In the genomic region with DNA sequence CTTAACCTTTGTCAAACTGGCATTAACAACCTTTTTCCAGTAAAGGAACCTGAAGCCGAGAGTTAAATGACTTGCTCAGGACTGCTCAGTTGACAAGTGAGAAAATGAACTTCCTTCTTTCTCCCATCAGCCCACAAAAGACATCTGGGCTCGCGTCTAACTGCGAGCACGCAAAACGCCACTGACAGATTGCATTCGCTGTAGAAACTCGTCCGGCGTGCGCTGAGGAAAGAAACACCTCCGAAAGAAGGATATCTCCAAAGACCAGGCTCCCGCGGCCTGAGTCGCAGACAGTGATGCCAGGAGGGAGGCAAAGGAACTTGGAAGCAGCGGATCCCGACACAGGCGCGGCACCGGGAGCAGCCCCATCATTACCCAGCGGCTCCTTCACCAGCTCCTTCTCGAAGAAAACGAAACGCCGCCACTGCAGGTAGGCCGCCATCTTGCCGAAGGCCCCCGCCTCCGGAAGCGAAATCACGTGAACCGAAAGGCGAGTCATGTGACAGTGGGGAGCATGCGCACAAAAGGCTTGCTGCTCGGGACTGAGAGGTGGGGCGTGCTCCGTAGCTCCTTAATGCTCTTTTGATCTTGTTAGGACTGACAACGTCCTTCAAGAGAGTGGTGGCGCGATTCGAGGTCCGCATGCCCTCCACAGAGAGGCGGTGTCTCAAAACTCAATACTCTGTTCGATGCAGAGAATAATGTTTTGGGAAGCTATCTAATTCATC, we compare ENCODE assay signal across 7 mouse cellular contexts. TPM values are rescaled to one million over a fixed set of nuclear protein-coding genes. Genes with fewer than 3 reads are reported as not detected.
DNase-seq lines count a peak whose midpoint lies in the region; ATAC-seq lines count a peak whose summit lies in the region.

A gene (minus strand): TSS at position 481 of the 728 bp plus-strand sequence.

- peak; percentile 95 for ATAC-seq in intestine, embryonic 15.5 days

- intact Hi-C loops in gastrocnemius, postnatal 36 days (cut with DNase I) = no loop called here
- intact Hi-C loops in left cerebral cortex, postnatal 25 days (cut with DNase I) = no loop called here

- H3K4me2 ChIP-seq in intestine, embryonic 15.5 days (replicated peaks) = peak within 1 kb of the TSS; percentile 63

- H3K4me1 ChIP-seq in intestine, embryonic 15.5 days (replicated peaks) = peaks cover 8% of the 10 kb centered on the region
- H3K4me1 ChIP-seq in midbrain, embryonic 10.5 days = peaks cover 8% of the 10 kb centered on the region

- H3K27ac ChIP-seq in intestine, embryonic 15.5 days = peak within 1 kb of the TSS; percentile 75
- H3K27ac ChIP-seq in midbrain, embryonic 10.5 days (replicated peaks) = peak within 1 kb of the TSS; percentile 85

- under 1% methylated on average over 44 of the region's 44 CpGs for WGBS in intestine, embryonic 15.5 days
- under 1% methylated on average over 44 of the region's 44 CpGs for WGBS in midbrain, embryonic 10.5 days

- peak; percentile 96 for DNase-seq in adrenal gland, adult 2 months
- peak; percentile 95 for DNase-seq in embryo, embryonic 11.5 days (ENCODE audit: low read depth, low spot score)
- DNase-seq in gastrocnemius, postnatal 36 days = peak; percentile 92
- DNase-seq in left cerebral cortex, postnatal 25 days (ENCODE audit: low spot score in 2 of 2) = peak; percentile 91 to 96
- peak; percentile 98 for DNase-seq in midbrain, embryonic 10.5 days (ENCODE audit: low spot score)
- peak; percentile 94 for DNase-seq in right cerebral cortex, postnatal 4 days

- H3K9me3 ChIP-seq in intestine, embryonic 15.5 days = no peaks in the 10 kb centered on the region
- H3K9me3 ChIP-seq in midbrain, embryonic 10.5 days (replicated peaks) = no peaks in the 10 kb centered on the region

- no peaks in the 10 kb centered on the region for H3K27me3 ChIP-seq in intestine, embryonic 15.5 days (replicated peaks)
- no peaks in the 10 kb centered on the region for H3K27me3 ChIP-seq in midbrain, embryonic 10.5 days (ENCODE audit: low read depth, poor library complexity, severe bottlenecking)

- peaks cover 11% of the 10 kb centered on the region for H3K36me3 ChIP-seq in intestine, embryonic 15.5 days
- peaks cover 35% of the 10 kb centered on the region for H3K36me3 ChIP-seq in midbrain, embryonic 10.5 days

- peak within 1 kb of the TSS; percentile 81 for H3K4me3 ChIP-seq in intestine, embryonic 15.5 days (replicated peaks)
- H3K4me3 ChIP-seq in midbrain, embryonic 10.5 days = peak within 1 kb of the TSS; percentile 77

- H3K9ac ChIP-seq in intestine, embryonic 15.5 days = peak within 1 kb of the TSS; percentile 73

RNA-seq across cellular contexts. Expression of the gene that starts here (rescaled TPM):
- 10 to 100 TPM; 57.9 to 58.4 TPM for total RNA-seq in adrenal gland, adult 2 months (2021)
- polyA plus RNA-seq in adrenal gland, adult 2 months (2012; rRNA removed) = 32.2 and 39.4 TPM in 2 replicates
- total RNA-seq in gastrocnemius, postnatal 36 days (2021) = 10 to 100 TPM; 15.4 to 16.2 TPM
- 28.9 and 30.3 TPM in 2 replicates for polyA plus RNA-seq in intestine, embryonic 15.5 days (2015; fragmentation: Nextera tagmentation; extraction: Ambion mirVana)
- 10 to 100 TPM; 47.3 to 47.4 TPM for total RNA-seq in left cerebral cortex, postnatal 25 days (2021)
- 33.6 and 35.9 TPM in 2 replicates for polyA plus RNA-seq in midbrain, embryonic 10.5 days (2016; fragmentation: Nextera tagmentation; extraction: Ambion mirVana)

Comparison
In these comparisons a context has a peak if more than half of its experiments do, and no peak if none do; other contexts are left out.
1. Peak in every context shown above with its lines: DNase-seq, ATAC-seq, H3K4me3 ChIP-seq and H3K27ac ChIP-seq.